In the genomic region with DNA sequence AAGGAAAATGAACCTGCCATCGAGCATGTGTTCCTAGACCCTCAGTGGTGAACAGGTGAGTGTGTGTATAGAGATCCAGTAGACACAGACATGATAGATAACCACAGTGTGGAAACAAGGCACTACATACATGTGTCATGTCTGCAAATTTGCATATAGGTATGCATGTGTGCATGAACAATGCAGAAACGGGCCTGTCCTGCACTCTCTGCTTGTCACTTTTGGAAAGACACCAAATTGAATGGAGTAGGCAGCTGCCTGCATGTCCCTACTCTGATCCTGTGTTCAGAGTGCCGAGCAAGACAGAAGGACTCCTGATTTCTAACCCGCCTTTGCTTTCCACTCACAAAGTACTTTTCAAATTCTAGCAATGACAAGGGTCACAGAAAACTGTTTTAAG, we compare ENCODE assay signal across 22 mouse cellular contexts. TPM values are rescaled to one million over a fixed set of nuclear protein-coding genes. Genes with fewer than 3 reads are reported as not detected.
DNase-seq lines count a peak whose midpoint lies in the region; ATAC-seq and TF ChIP-seq lines count a peak whose summit lies in the region.
"Had no signal": no experiment of that assay in that cellular context is flagged by ENCODE, and none has a peak within 500 bp of the region (broad histone marks: within the 10 kb centered on the region; RNA-seq: fewer than 3 reads in every experiment).

No protein-coding gene starts in this region.

- TF ChIP-seq POLR2A in spleen, adult 2 months (IDR thresholded peaks at IDR 0.05; ENCODE audit: low read depth, low read length), result no peak
- TF ChIP-seq POLR2A in bone marrow macrophage, adult 2 months (IDR thresholded peaks at IDR 0.05; ENCODE audit: borderline replicate concordance, low read depth, low read length), result no peak

- peaks cover 13% of the 10 kb centered on the region for H3K36me3 ChIP-seq in spleen, adult 2 months (ENCODE audit: control insufficient read depth, insufficient read depth, low read length)
- peaks cover 4% of the 10 kb centered on the region for H3K36me3 ChIP-seq in splenic B cell, adult 2 months (ENCODE audit: control insufficient read depth, insufficient read depth, low read length, poor library complexity, severe bottlenecking)
- H3K36me3 ChIP-seq: embryonic facial prominence, embryonic 15.5 days; forebrain, embryonic 15.5 days; G1E; heart, embryonic 15.5 days; neural tube, embryonic 13.5 days had no signal

- H3K4me1 ChIP-seq in spleen, adult 2 months (ENCODE audit: control insufficient read depth, insufficient read depth, insufficient read length), result peaks cover 13% of the 10 kb centered on the region
- peaks cover 27% of the 10 kb centered on the region for H3K4me1 ChIP-seq in bone marrow macrophage, adult 2 months (ENCODE audit: control insufficient read depth, insufficient read depth, low read length)
- H3K4me1 ChIP-seq: embryonic facial prominence, embryonic 15.5 days; forebrain, embryonic 15.5 days; heart, embryonic 15.5 days; neural tube, embryonic 13.5 days had no signal

- WGBS in spleen, adult 2 months, result 40% methylated on average over 4 of the region's 4 CpGs

- H3K4me3 ChIP-seq in spleen, adult 2 months (ENCODE audit: extremely low read depth, insufficient read depth, insufficient read length), result peak overlapping the region; percentile 59
- peak overlapping the region; percentile 36 for H3K4me3 ChIP-seq in bone marrow macrophage, adult 2 months (ENCODE audit: insufficient read depth, low read length)
- H3K4me3 ChIP-seq: embryonic facial prominence, embryonic 15.5 days; forebrain, embryonic 15.5 days; heart, embryonic 15.5 days; layer of hippocampus, adult 2 months; neural tube, embryonic 13.5 days had no signal

- no peaks in the 10 kb centered on the region for H3K27me3 ChIP-seq in spleen, adult 2 months (ENCODE audit: control insufficient read depth, insufficient read depth, low read length)
- no peaks in the 10 kb centered on the region for H3K27me3 ChIP-seq in splenic B cell, adult 2 months (ENCODE audit: control insufficient read depth, insufficient read depth, low read length, poor library complexity, severe bottlenecking)
- H3K27me3 ChIP-seq: embryonic facial prominence, embryonic 15.5 days; forebrain, embryonic 15.5 days; heart, embryonic 15.5 days; neural tube, embryonic 13.5 days had no signal

- DNase-seq in spleen, adult 2 months (ENCODE audit: low read depth in 1 of 2, low spot score in 2 of 2), result no peak
- DNase-seq in spleen, postnatal 14 days (ENCODE audit: low spot score in 2 of 2), result no peak
- peak; percentile 46 for DNase-seq in splenic B cell, adult 2 months (ENCODE audit: low read depth, low spot score)
- DNase-seq in kidney, postnatal 36 days, result no peak
- no peak for DNase-seq in ovary, adult 18-20 months (ENCODE audit: low spot score)
- DNase-seq: adrenal gland, postnatal 10 days; cerebellum, adult 9-11 months; kidney, adult 8-10 months; kidney, postnatal 14 days; midbrain, embryonic 14.5 days; right cerebral cortex, adult 18-20 months; right cerebral cortex, postnatal 4 days; thymus, postnatal 25 days had no signal

- TF ChIP-seq CTCF in spleen, adult 2 months (IDR thresholded peaks at IDR 0.05; ENCODE audit: extremely low read depth, insufficient read depth, insufficient read length, insufficient replicate concordance), result no peak
- no peak for TF ChIP-seq CTCF in bone marrow macrophage, adult 2 months (IDR thresholded peaks at IDR 0.05; ENCODE audit: low read depth, low read length)

- H3K27ac ChIP-seq in spleen, adult 2 months (ENCODE audit: insufficient read depth, low read length), result peak overlapping the region; percentile 63
- H3K27ac ChIP-seq in bone marrow macrophage, adult 2 months (ENCODE audit: insufficient read depth, low read depth, low read length), result no peak overlapping the region
- H3K27ac ChIP-seq: embryonic facial prominence, embryonic 15.5 days; forebrain, embryonic 15.5 days; heart, embryonic 15.5 days; layer of hippocampus, adult 2 months; neural tube, embryonic 13.5 days had no signal

- peak; percentile 26 for ATAC-seq in CD4-positive, CD25-positive, alpha-beta regulatory T cell, adult 4 months
- ATAC-seq: forebrain, embryonic 15.5 days; lung, postnatal 0 days had no signal

RNA-seq across cellular contexts. Expression of gene Ptprc, which starts 3.4 kb away (rescaled TPM):
- polyA plus RNA-seq in spleen, adult 2 months (2012; rRNA removed), result 239 and 294 TPM in 2 replicates
- polyA plus RNA-seq in CD4-positive, CD25-positive, alpha-beta regulatory T cell, adult 4 months (2017; shearing (Covaris generic)), result 1,000 to 10,000 TPM; 1,419 to 1,542 TPM
- 565 and 582 TPM in 2 replicates for polyA plus RNA-seq in bone marrow macrophage, adult 2 months (2012; ENCODE audit: insufficient read depth, insufficient read length, missing spikeins)
- polyA plus RNA-seq: G1E had no signal
